In genomic region chr2:28304712-28305111, GRCm38 (mm10) we compare ENCODE assay signal across 9 mouse cellular contexts.
DNase-seq lines count a peak whose midpoint lies in the region; ATAC-seq and TF ChIP-seq lines count a peak whose summit lies in the region.
"Had no signal": no experiment of that assay in that cellular context is flagged by ENCODE, and none has a peak within 500 bp of the region (broad histone marks: within the 10 kb centered on the region; RNA-seq: fewer than 3 reads in every experiment).

No protein-coding gene starts in this region.

- no peaks in the 10 kb centered on the region for H3K4me1 ChIP-seq in hindbrain, embryonic 11.5 days (replicated peaks; ENCODE audit: control insufficient read depth, insufficient read depth, low read length)
- H3K4me1 ChIP-seq in hindbrain, embryonic 13.5 days (replicated peaks): no peaks in the 10 kb centered on the region
- peaks cover 4% of the 10 kb centered on the region; the same call in 1 of the 2 replicates for H3K4me1 ChIP-seq in G1E (ENCODE audit: insufficient read depth, low read depth, low read length)
- no peaks in the 10 kb centered on the region for H3K4me1 ChIP-seq in liver, embryonic 11.5 days (replicated peaks; ENCODE audit: control insufficient read depth, insufficient read depth, low read length)
- H3K4me1 ChIP-seq: midbrain, embryonic 12.5 days had no signal

- H3K27me3 ChIP-seq in hindbrain, embryonic 11.5 days (ENCODE audit: control insufficient read depth, insufficient read depth, low read length): no peaks in the 10 kb centered on the region
- H3K27me3 ChIP-seq in hindbrain, embryonic 13.5 days: no peaks in the 10 kb centered on the region
- H3K27me3 ChIP-seq in G1E (ENCODE audit: insufficient read depth, low read length): peaks cover 23% of the 10 kb centered on the region
- no peaks in the 10 kb centered on the region for H3K27me3 ChIP-seq in liver, embryonic 11.5 days (replicated peaks; ENCODE audit: control insufficient read depth, insufficient read depth, low read length)

- no peak overlapping the region for H3K27ac ChIP-seq in hindbrain, embryonic 11.5 days (ENCODE audit: low read depth, low read length)
- no peak overlapping the region for H3K27ac ChIP-seq in hindbrain, embryonic 13.5 days
- no peak overlapping the region for H3K27ac ChIP-seq in liver, embryonic 11.5 days (ENCODE audit: low read depth, low read length)
- H3K27ac ChIP-seq: midbrain, embryonic 12.5 days had no signal

- peak; percentile 78 for TF ChIP-seq CTCF in G1E (IDR thresholded peaks at IDR 0.05; ENCODE audit: low read depth, low read length)

- 2% methylated on average over 3 of the region's 3 CpGs for WGBS in hindbrain, embryonic 11.5 days
- 11% methylated on average over 3 of the region's 3 CpGs for WGBS in hindbrain, embryonic 13.5 days
- 10% methylated on average over 3 of the region's 3 CpGs for WGBS in liver, embryonic 11.5 days

- intact Hi-C loops in heart, postnatal 14 days (cut with DNase I): loop anchor here (1.0 to 5.0 kb wide), 4 partner anchors 73 to 532 kb away; no protein-coding TSS in a partner anchor

- H3K4me2 ChIP-seq in hindbrain, embryonic 11.5 days (replicated peaks; ENCODE audit: low read depth, low read length): no peak overlapping the region
- H3K4me2 ChIP-seq in hindbrain, embryonic 13.5 days: no peak overlapping the region
- H3K4me2 ChIP-seq in liver, embryonic 11.5 days: no peak overlapping the region
- H3K4me2 ChIP-seq: midbrain, embryonic 12.5 days had no signal

- H3K4me3 ChIP-seq in hindbrain, embryonic 11.5 days (ENCODE audit: low read depth, low read length): no peak overlapping the region
- H3K4me3 ChIP-seq in hindbrain, embryonic 13.5 days: no peak overlapping the region
- H3K4me3 ChIP-seq in G1E (ENCODE audit: low read depth, low read length): no peak overlapping the region
- H3K4me3 ChIP-seq in liver, embryonic 11.5 days (ENCODE audit: low read depth, low read length): no peak overlapping the region
- H3K4me3 ChIP-seq: midbrain, embryonic 12.5 days had no signal

- no peak overlapping the region for H3K9ac ChIP-seq in hindbrain, embryonic 11.5 days (ENCODE audit: low read depth, low read length)
- H3K9ac ChIP-seq in hindbrain, embryonic 13.5 days: no peak overlapping the region
- H3K9ac ChIP-seq in liver, embryonic 11.5 days (ENCODE audit: low read depth, low read length): no peak overlapping the region
- H3K9ac ChIP-seq: midbrain, embryonic 12.5 days had no signal

- no peaks in the 10 kb centered on the region for H3K36me3 ChIP-seq in hindbrain, embryonic 11.5 days (ENCODE audit: control insufficient read depth, insufficient read depth, low read length)
- H3K36me3 ChIP-seq in hindbrain, embryonic 13.5 days: no peaks in the 10 kb centered on the region
- no peaks in the 10 kb centered on the region for H3K36me3 ChIP-seq in G1E (replicated peaks)
- H3K36me3 ChIP-seq in liver, embryonic 11.5 days (ENCODE audit: control insufficient read depth, insufficient read depth, low read length): no peaks in the 10 kb centered on the region
- H3K36me3 ChIP-seq: midbrain, embryonic 12.5 days had no signal

- DNase-seq in hindbrain, embryonic 11.5 days (ENCODE audit: low spot score): peak; percentile 65
- peak; percentile 74 for DNase-seq in G1E (ENCODE audit: low spot score)
- DNase-seq in c-Kit-negative CD71-positive TER-119-positive erythroid progenitor cells, embryonic 14.5 days (ENCODE audit: low read depth, low spot score): peak; percentile 22
- peak; percentile 72 to 80 for DNase-seq in heart, postnatal 14 days
- DNase-seq in liver, embryonic 11.5 days (ENCODE audit: low spot score): peak; percentile 47
- DNase-seq in ovary, postnatal 36 days (ENCODE audit: low spot score): peak; percentile 51
- DNase-seq in urinary bladder, postnatal 25 days (ENCODE audit: low spot score): peak; percentile 65

- no peak for ATAC-seq in hindbrain, embryonic 11.5 days (ENCODE audit: low FRiP score)
- no peak for ATAC-seq in hindbrain, embryonic 13.5 days (ENCODE audit: low FRiP score)
- ATAC-seq in G1E (ENCODE audit: extremely low read depth, insufficient number of reproducible peaks, low FRiP score, poor library complexity, severe bottlenecking): no peak
- ATAC-seq in liver, embryonic 11.5 days (replicated peaks; ENCODE audit: low FRiP score): no peak

- H3K9me3 ChIP-seq in hindbrain, embryonic 11.5 days (ENCODE audit: control insufficient read depth, low read length): no peaks in the 10 kb centered on the region
- H3K9me3 ChIP-seq in hindbrain, embryonic 13.5 days: no peaks in the 10 kb centered on the region
- H3K9me3 ChIP-seq in G1E (replicated peaks): no peaks in the 10 kb centered on the region
- no peaks in the 10 kb centered on the region for H3K9me3 ChIP-seq in liver, embryonic 11.5 days (ENCODE audit: control insufficient read depth, low read length)
- H3K9me3 ChIP-seq: midbrain, embryonic 12.5 days had no signal

Comparison
In these comparisons a context has a peak if more than half of its experiments do, and no peak if none do; other contexts are left out.
1. DNase-seq: peak in every context shown above with its lines; median percentile 76 in heart, postnatal 14 days; 74 in G1E; 65 in hindbrain, embryonic 11.5 days; 65 in urinary bladder, postnatal 25 days; 51 in ovary, postnatal 36 days; 47 in liver, embryonic 11.5 days; 22 in c-Kit-negative CD71-positive TER-119-positive erythroid progenitor cells, embryonic 14.5 days.